Mouse (Mus musculus): ENCODE measurements around the gene Ccdc34. TPM values are rescaled to one million over a fixed set of nuclear protein-coding genes. Genes with fewer than 3 reads are reported as not detected.
A peak's percentile ranks its signal among the peaks of the same experiment; 100 is the strongest.

Gene Ccdc34
- total RNA-seq, 2 experiments from 2014 or later = 11.9 to 13.3 TPM

DNA sequence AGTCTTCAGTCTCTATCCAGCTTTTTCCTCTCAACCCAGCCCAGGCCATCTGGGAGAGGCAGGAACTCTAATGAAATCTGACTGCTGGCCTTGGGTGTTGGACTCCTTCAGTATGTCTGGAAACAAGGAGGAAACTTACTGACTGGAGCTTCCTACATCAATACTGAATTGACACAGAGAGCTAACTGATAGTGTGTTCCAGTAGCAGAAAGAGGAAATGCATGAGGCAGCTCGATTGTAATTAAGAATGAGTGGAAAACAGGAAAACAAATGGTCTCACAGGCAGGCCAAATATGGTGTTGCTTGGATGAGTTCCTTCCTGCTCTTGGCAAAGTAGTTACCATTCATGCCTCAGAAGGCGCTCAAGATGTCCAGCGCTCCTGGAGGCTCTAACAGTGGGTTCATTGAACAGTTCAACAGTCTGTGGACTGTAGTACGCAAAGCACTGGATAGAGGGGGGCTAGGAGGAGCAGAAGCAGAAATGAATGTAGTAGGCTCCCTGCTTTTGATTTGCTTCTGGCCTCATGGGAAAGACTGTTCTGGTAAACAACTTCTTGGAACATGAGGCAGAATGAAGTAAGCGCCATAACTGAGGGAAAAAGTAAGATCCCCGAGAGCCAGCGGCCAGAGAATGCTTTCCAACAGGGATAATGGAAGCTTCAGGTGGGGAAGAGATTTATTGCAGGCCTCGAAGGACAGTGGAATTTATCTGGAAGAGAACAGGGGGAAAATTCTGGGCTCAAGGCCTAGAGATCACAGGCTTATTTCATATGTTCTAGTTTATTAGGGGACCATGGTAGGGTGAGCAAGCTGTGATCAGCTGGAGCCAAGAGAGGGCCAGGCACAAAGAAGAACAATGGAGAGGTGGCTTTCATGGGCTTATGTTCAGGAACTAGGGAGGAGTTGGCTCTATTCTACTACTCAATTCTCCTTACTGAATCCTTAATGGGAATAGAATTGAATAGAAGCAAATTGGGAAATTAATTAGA lies 193.2 kb downstream of the Ccdc34 start:
- no peak for TF ChIP-seq CTCF (IDR thresholded peaks at IDR 0.05)
- H3K4me3 ChIP-seq = no peak overlapping the region
- H3K27ac ChIP-seq = 0 out of 2 replicates have a peak overlapping the region, but pooled peaks have one; percentile 5
- DNase-seq (ENCODE audit: extremely low spot score in 1 of 2, low spot score in 2 of 2) = no peak
- intact Hi-C loops (cut with DNase I) = no loop called here

DNA sequence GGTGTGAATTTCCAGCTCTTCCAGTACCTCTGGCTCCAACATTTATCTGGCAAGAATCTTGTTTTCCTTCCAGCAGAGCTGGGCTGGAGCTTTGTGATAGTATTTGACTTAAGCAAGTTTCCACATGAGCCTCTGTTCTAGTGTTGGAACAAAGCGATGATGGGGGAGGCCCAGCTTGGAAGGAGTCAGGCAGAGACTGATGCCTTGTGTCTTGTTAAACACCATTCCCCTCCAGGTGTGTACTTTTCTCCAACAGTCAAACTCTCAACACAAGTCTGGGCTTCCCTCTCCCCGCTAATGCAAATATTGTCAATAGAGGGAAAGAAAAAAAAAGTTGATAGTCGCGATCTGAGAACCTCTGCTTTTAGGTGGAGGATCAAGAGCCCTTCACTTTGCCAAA lies 196.7 kb downstream of the Ccdc34 start:
- H3K4me3 ChIP-seq = no peak overlapping the region
- H3K27ac ChIP-seq = no peak overlapping the region
- no peak for DNase-seq (ENCODE audit: extremely low spot score in 1 of 2, low spot score in 2 of 2)
- no peak for TF ChIP-seq CTCF (IDR thresholded peaks at IDR 0.05)
- intact Hi-C loops (cut with DNase I) = no loop called here

GRCm38 (mm10) chr2:110214991-110215684 lies 197.5 kb downstream of the Ccdc34 start:
- intact Hi-C loops (cut with DNase I) = no loop called here

GRCm38 (mm10) chr2:110215685-110216058 lies 198.1 kb downstream of the Ccdc34 start:
- Histone ChIP-seq H3K27ac (no peak overlapping the region), H3K4me3 (no peak overlapping the region)
- no peak for DNase-seq (ENCODE audit: extremely low spot score in 1 of 2, low spot score in 2 of 2)
- intact Hi-C loops (cut with DNase I) = no loop called here
- no peak for TF ChIP-seq CTCF (IDR thresholded peaks at IDR 0.05)

More at GRCm38 (mm10) chr2:110214991-110215684, 197.5 kb downstream of the Ccdc34 start:
- no peak for DNase-seq (ENCODE audit: extremely low spot score in 1 of 2, low spot score in 2 of 2)
- no peak for TF ChIP-seq CTCF (IDR thresholded peaks at IDR 0.05)
- no peak overlapping the region for H3K4me3 ChIP-seq
- H3K27ac ChIP-seq = no peak overlapping the region

DNA sequence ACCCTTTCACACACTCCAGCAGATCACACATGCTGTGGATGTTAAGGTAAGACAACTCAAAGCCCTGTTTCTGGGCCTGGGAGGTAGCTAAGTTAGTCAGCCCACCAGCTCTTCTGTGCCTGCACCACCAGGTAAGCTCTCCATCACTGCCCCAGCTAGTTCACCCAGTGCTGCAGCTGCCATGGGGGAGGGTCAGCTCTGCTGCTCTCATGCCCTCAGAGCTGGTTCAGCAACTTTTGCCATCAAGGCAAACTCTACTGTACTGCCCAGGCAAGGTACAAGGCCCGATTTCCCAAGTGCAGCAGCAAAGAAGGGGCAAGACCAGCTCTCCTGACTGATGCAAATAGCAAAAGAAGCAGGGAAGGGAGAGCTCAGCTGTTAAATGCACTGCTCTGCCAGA lies 202.9 kb downstream of the Ccdc34 start:
- Histone ChIP-seq H3K27ac (no peak overlapping the region), H3K4me3 (no peak overlapping the region)
- no peak for DNase-seq (ENCODE audit: extremely low spot score in 1 of 2, low spot score in 2 of 2)
- intact Hi-C loops (cut with DNase I) = no loop called here
- TF ChIP-seq CTCF (IDR thresholded peaks at IDR 0.05) = no peak

- H3K27ac ChIP-seq = no peak overlapping the region
- intact Hi-C loops (cut with DNase I) = no loop called here
- H3K4me3 ChIP-seq = no peak overlapping the region
- DNase-seq (ENCODE audit: extremely low spot score in 1 of 2, low spot score in 2 of 2) = no peak
- TF ChIP-seq CTCF (IDR thresholded peaks at IDR 0.05) = no peak
Measured at GRCm38 (mm10) chr2:110222793-110223192, 205.2 kb downstream of the Ccdc34 start.

Other genes starting within 250 kb of the Ccdc34 start
- 10 to 100 TPM; 74.8 to 83.4 TPM for gene Lin7c, start 127.0 kb upstream of the Ccdc34 start, total RNA-seq (2021)
- gene Lgr4, start 100.2 kb upstream of the Ccdc34 start, total RNA-seq (2021) = 10 to 100 TPM; 25.1 to 25.3 TPM